Mouse (Mus musculus) adrenal gland, postnatal 25 days (tissue): Measurements from ENCODE around the gene Lztr1. TPM values are rescaled to one million over a fixed set of nuclear protein-coding genes. Genes with fewer than 3 reads are reported as not detected.

ENCODE experiments used
- DNase-seq: peaks from one replicate; pipeline ENCODE4 v3.0.0; 2021; ENCODE audit warnings: mixed read lengths
- total RNA-seq: library from RNA; stranded (reverse); gene quantifications from 2 replicates; pipeline ENCODE4 v1.2.3, GENCODE M21; 2021

The Lztr1 gene
- total RNA-seq, 1 experiment from 2014 or later: 70.0 TPM

DNA sequence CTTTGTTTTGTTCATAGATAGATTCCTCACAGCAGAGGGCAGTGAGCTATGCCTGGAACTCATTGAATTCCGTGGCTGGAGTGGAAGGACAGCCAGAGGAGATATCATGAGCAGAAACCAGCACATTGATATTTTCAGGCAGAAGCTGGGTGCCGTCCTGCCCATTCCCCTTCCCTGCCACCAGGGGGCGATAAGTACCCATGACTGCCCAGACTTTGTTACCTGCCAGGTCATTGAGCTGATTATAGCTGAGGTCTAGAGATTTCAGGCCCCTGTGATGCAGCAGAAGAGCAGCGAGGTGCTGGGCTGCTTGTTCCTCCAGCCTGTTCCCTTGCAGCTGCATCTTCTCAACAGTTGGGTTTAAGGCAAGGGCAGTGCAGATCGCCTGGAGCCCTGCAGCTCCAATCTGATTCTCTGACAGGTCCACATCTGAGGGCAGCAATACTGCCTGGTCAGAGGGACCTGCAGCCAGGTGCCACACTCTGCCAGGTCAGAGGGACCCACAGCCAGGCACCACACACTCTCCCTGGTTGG is 49.5 kb downstream of the Lztr1 start:
- peak; percentile 72 for DNase-seq

DNA sequence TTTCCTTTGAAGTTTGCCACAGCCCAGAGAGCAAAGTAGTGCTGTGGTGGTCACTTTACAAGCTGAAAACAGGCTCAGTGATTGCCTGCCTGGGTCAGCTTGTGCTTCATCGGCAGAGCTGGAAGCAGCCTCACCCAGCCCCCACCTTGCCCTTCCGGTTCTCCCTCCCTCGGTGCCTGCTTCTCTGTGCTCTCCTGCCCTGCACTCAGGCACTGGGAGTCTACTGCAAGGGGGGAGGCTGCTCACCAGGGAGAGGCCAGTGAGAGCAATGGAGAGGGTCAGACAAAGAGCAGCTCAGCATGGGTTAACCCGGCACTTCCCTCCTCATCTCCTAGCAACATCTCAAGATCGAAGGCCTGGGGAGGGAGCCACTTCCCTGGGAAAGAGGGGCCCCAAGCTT is 50.3 kb downstream of the Lztr1 start:
- DNase-seq: no peak

- no peak for DNase-seq
Observed at GRCm38 (mm10) chr16:17559396-17560027, 51.0 kb downstream of the Lztr1 start.

- peak; percentile 60 for DNase-seq
Observed at GRCm38 (mm10) chr16:17561128-17561750, 52.8 kb downstream of the Lztr1 start, which contains the start of gene Lrrc74b. Gene Lrrc74b (minus strand): TSS chr16:17561247.

- peak; percentile 31 for DNase-seq
Observed at GRCm38 (mm10) chr16:17561751-17562208, 53.3 kb downstream of the Lztr1 start, which contains the start of gene P2rx6. Gene P2rx6 (plus strand): TSS chr16:17561885.

GRCm38 (mm10) chr16:17563580-17563979 is 55.1 kb downstream of the Lztr1 start:
- no peak for DNase-seq

DNA sequence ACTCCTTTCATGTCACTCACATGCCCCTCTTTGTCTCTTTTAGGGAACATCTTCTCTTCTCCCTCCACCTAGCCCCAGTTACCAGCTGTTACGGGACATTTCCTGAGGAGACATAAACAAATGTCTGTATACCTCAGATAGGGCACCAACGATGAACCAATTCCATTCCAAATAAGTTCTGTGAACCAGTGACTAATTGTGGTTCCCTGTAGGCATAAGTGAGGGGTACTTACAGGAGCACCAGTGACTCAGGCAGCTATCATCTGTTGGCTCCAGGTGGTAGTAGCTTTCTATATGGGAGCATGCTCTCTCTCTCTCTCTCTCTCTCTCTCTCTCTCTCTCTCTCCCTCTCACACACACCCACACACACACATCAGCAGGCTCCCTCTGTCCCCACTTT is 55.7 kb downstream of the Lztr1 start:
- no peak for DNase-seq

DNA sequence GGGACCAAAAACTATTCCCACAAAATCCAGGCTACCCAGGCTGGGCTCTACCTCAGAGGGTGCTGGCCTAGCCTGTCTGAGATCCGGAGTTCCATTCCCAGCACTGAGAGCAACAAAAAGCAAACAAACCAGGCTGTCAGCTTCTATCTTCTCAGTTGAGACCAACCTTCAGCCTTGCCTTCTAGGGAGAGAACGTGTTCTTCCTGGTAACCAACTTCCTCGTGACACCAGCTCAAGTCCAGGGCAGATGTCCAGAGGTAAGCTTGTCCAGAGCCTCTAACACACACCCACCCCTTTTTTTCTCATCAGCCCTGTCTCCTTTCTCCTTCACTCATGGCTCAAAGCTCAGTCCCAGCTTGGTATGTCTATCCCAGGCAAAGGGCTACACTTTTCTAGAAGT is 56.3 kb downstream of the Lztr1 start:
- DNase-seq: no peak

DNA sequence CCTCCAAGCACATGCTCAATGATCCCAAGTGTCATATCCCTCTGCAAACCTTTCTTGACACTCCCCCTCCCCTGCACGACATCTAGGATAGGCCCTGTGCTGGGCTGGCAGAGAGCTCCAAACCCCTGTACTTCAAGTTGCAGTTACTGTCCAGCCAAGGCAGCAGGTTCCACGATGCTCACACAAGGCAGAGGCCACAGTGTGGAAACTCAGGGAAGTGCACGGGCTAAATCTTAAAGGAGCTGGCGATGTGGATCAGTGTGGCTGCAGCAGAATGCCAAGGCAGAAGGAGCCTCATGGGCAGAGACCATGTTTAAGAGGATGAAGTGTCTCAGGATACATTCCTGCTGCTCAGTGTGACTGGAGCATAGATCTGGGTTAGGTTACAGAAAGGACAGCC is 57.7 kb downstream of the Lztr1 start:
- DNase-seq: no peak

Other genes starting within 250 kb of the Lztr1 start
- 13.8 and 19.9 TPM in 2 replicates for gene Tmem191c, start 232.6 kb upstream of the Lztr1 start, total RNA-seq
- 0.24 and 4.8 TPM in 2 replicates for gene Serpind1, start 177.3 kb upstream of the Lztr1 start, total RNA-seq
- 28.1 and 30.2 TPM in 2 replicates for gene Snap29, start 102.7 kb upstream of the Lztr1 start, total RNA-seq
- 87.2 and 88.9 TPM in 2 replicates for gene Pi4ka, start 102.4 kb upstream of the Lztr1 start, total RNA-seq
- gene Crkl, start 56.7 kb upstream of the Lztr1 start, total RNA-seq: 30.2 and 33.7 TPM in 2 replicates
- 9.8 and 10.2 TPM in 2 replicates for gene Aifm3, start 19.1 kb upstream of the Lztr1 start, total RNA-seq
- gene Thap7, start 22.4 kb downstream of the Lztr1 start, total RNA-seq: 40.7 and 44.1 TPM in 2 replicates
- gene Lrrc74b, start 52.6 kb downstream of the Lztr1 start, total RNA-seq: 0.12 TPM in 1 of 2 replicates, not detected in the other
- gene P2rx6, start 53.2 kb downstream of the Lztr1 start, total RNA-seq: 0.61 and 0.76 TPM in 2 replicates
- gene Slc7a4, start 74.5 kb downstream of the Lztr1 start, total RNA-seq: 8.0 and 14.9 TPM in 2 replicates
- gene Smpd4, start 110.7 kb downstream of the Lztr1 start, total RNA-seq: 28.0 and 33.7 TPM in 2 replicates
- gene Ccdc74a, start 137.8 kb downstream of the Lztr1 start, total RNA-seq: 2.5 and 3.7 TPM in 2 replicates
- 74.8 and 76.0 TPM in 2 replicates for gene Med15, start 224.2 kb downstream of the Lztr1 start, total RNA-seq